Mouse (Mus musculus): Measurements from ENCODE around the gene Pdk2. TPM values are rescaled to one million over a fixed set of nuclear protein-coding genes. Genes with fewer than 3 reads are reported as not detected.
"Not testable (repeated sequence)": the region's sequence is repeated elsewhere in the genome, so short reads cannot be mapped to it uniquely, and the experiment has no call there.

Pdk2 gene
- total and polyA plus RNA-seq, 3 experiments, result 3.9 to 40.3 (median 37.8) TPM

GRCm38 (mm10) chr11:95012487-95012886 is 28.7 kb downstream of the Pdk2 start:
- Histone ChIP-seq H3K4me1 (ENCODE audit: insufficient read depth, low read depth, low read length) (peaks cover 87% of the 10 kb centered on the region), H3K27me3 (ENCODE audit: insufficient read depth, low read length) (no peaks in the 10 kb centered on the region), H3K4me3 (ENCODE audit: low read depth, low read length) (peak overlapping the region; percentile 58; the same call in 1 of the 2 replicates), H3K36me3 (replicated peaks) (peaks cover 58% of the 10 kb centered on the region), H3K9me3 (replicated peaks) (no peaks in the 10 kb centered on the region)
- ATAC-seq (ENCODE audit: extremely low read depth, insufficient number of reproducible peaks, low FRiP score, poor library complexity, severe bottlenecking), result no peak
- no peak for DNase-seq (ENCODE audit: low spot score)
- TF ChIP-seq GATA2 (IDR thresholded peaks at IDR 0.05; ENCODE audit: borderline replicate concordance, low read depth, low read length), result no peak
- no peak for TF ChIP-seq GATA1 (IDR thresholded peaks at IDR 0.05; ENCODE audit: borderline replicate concordance, low read length)
- TF ChIP-seq CTCF (IDR thresholded peaks at IDR 0.05; ENCODE audit: low read depth, low read length), result no peak
- TF ChIP-seq TAL1 (conservative IDR thresholded peaks at IDR 0.05; ENCODE audit: low read depth, low read length), result no peak; the same call in 1 of the 2 replicates
- TF ChIP-seq POLR2AphosphoS5 (IDR thresholded peaks at IDR 0.05; ENCODE audit: insufficient replicate concordance, low read depth, low read length), result no peak

DNA sequence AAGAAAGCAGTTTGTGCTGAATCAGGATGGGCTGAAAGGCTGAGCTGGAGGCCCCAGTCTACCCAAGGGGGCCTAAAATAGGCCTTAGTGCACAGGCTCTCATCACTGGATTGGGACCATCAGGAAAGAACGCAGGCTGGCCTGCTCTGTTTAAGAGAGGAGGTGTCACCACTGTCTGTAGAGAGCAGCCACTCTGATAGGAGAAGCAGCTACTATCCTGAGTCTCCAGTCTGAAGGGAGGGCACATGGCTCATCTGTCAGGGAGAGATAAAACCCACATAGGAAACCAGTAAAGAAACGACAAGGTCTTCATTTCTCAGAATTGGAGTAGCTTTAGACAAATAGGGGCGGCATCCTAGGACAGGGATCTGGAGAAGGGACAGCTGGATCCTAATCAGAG is 29.1 kb downstream of the Pdk2 start:
- TF ChIP-seq CTCF (IDR thresholded peaks at IDR 0.05; ENCODE audit: low read depth, low read length) (no peak), TAL1 (conservative IDR thresholded peaks at IDR 0.05; ENCODE audit: low read depth, low read length) (peak; percentile 95)
- DNase-seq (ENCODE audit: low spot score), result peak; percentile 87
- H3K27me3 ChIP-seq (ENCODE audit: insufficient read depth, low read length), result no peaks in the 10 kb centered on the region
- H3K36me3 ChIP-seq (replicated peaks), result peaks cover 54% of the 10 kb centered on the region
- peak overlapping the region; percentile 83 for H3K4me3 ChIP-seq (ENCODE audit: low read depth, low read length)
- peak; percentile 91 for ATAC-seq (ENCODE audit: extremely low read depth, insufficient number of reproducible peaks, low FRiP score, poor library complexity, severe bottlenecking)
- H3K4me1 ChIP-seq (ENCODE audit: insufficient read depth, low read depth, low read length), result peaks cover 87% of the 10 kb centered on the region
- no peaks in the 10 kb centered on the region for H3K9me3 ChIP-seq (replicated peaks)

GRCm38 (mm10) chr11:95011416-95011815 is 29.7 kb downstream of the Pdk2 start:
- no peaks in the 10 kb centered on the region for H3K27me3 ChIP-seq (ENCODE audit: insufficient read depth, low read length)
- DNase-seq (ENCODE audit: low spot score), result no peak

DNA sequence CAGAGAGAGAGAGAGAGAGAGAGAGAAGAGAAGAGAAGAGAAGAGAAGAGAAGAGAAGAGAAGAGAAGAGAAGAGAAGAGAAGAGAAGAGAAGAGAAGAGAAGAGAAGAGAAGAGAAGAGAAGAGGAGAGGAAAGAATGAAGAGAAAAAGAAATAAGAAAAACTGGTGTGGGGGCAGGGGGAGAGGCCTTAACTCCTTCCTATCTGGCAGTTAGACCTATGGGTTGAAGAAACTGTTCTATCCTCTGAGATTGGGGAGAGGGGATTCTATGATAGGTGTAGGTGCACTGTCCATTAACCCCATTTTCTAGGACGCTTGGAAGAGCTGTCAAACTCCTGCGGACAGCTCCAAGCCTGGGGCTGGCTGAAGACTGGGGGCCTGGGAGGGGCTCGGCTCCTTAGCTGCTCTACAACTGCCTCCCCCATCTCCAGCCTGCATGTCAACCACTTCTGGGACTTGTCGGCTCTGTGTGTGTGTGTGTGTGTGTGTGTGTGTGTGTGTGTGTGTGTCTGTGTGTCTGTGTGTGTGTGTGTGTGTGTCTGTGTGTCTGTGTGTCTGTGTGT is 30.2 kb downstream of the Pdk2 start:
- H3K9me3 ChIP-seq (replicated peaks); DNase-seq (ENCODE audit: low spot score); H3K27me3 ChIP-seq (ENCODE audit: insufficient read depth, low read length); ATAC-seq (ENCODE audit: extremely low read depth, insufficient number of reproducible peaks, low FRiP score, poor library complexity, severe bottlenecking): not testable (repeated sequence)
- H3K4me3 ChIP-seq (ENCODE audit: low read depth, low read length), result peak overlapping the region; percentile 83
- H3K4me1 ChIP-seq (ENCODE audit: insufficient read depth, low read depth, low read length), result peaks cover 87% of the 10 kb centered on the region
- H3K36me3 ChIP-seq (replicated peaks), result peaks cover 46% of the 10 kb centered on the region

More at GRCm38 (mm10) chr11:95011416-95011815, 29.7 kb downstream of the Pdk2 start:
- Histone ChIP-seq H3K4me3 (ENCODE audit: low read depth, low read length) (peak overlapping the region; percentile 83), H3K9me3 (replicated peaks) (no peaks in the 10 kb centered on the region), H3K36me3 (replicated peaks) (peaks cover 47% of the 10 kb centered on the region), H3K4me1 (ENCODE audit: insufficient read depth, low read depth, low read length) (peaks cover 87% of the 10 kb centered on the region)
- TF ChIP-seq TAL1 (conservative IDR thresholded peaks at IDR 0.05; ENCODE audit: low read depth, low read length) (no peak), GATA1 (IDR thresholded peaks at IDR 0.05; ENCODE audit: borderline replicate concordance, low read length) (no peak), CTCF (IDR thresholded peaks at IDR 0.05; ENCODE audit: low read depth, low read length) (no peak), GATA2 (IDR thresholded peaks at IDR 0.05; ENCODE audit: borderline replicate concordance, low read depth, low read length) (no peak), POLR2AphosphoS5 (IDR thresholded peaks at IDR 0.05; ENCODE audit: insufficient replicate concordance, low read depth, low read length) (no peak)
- ATAC-seq (ENCODE audit: extremely low read depth, insufficient number of reproducible peaks, low FRiP score, poor library complexity, severe bottlenecking), result no peak

DNA sequence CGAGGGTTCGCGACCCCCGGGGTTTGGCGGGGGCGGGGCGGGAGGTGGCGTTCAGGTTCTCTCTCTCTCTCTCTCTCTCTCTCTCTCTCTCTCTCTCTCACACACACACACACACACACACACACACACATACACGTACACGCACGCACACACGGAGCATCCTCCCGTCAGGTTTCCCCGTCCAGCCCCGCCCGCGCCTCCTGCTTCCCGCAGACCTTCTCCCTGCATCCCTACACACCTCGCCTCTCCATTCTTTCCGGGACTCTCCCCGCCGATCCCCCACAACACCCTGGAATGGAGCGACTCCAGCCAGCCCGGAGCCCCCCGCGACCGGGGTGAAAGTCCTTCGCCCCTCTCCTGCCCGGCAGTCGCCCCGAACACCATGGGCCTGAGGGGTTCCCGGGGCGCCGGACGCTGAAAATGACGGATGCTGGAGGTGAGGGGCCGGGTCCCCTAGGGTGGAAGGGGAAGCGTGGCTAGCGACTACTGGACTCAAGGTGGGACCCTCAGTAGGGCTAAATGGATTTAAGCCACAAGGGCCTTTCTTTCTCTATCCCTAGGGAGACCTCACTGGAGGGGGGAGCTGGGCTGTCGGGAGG is 30.9 kb downstream of the Pdk2 start:
- peaks cover 46% of the 10 kb centered on the region for H3K36me3 ChIP-seq (replicated peaks)
- no peaks in the 10 kb centered on the region for H3K27me3 ChIP-seq (ENCODE audit: insufficient read depth, low read length)
- H3K4me3 ChIP-seq (ENCODE audit: low read depth, low read length), result peak overlapping the region; percentile 83
- TF ChIP-seq GATA1 (IDR thresholded peaks at IDR 0.05; ENCODE audit: borderline replicate concordance, low read length), result no peak
- TF ChIP-seq CTCF (IDR thresholded peaks at IDR 0.05; ENCODE audit: low read depth, low read length), result no peak
- no peak for TF ChIP-seq POLR2AphosphoS5 (IDR thresholded peaks at IDR 0.05; ENCODE audit: insufficient replicate concordance, low read depth, low read length)
- no peak for TF ChIP-seq TAL1 (conservative IDR thresholded peaks at IDR 0.05; ENCODE audit: low read depth, low read length)
- TF ChIP-seq GATA2 (IDR thresholded peaks at IDR 0.05; ENCODE audit: borderline replicate concordance, low read depth, low read length), result no peak
- ATAC-seq (ENCODE audit: extremely low read depth, insufficient number of reproducible peaks, low FRiP score, poor library complexity, severe bottlenecking) (no peak), DNase-seq (ENCODE audit: low spot score) (no peak)
- H3K4me1 ChIP-seq (ENCODE audit: insufficient read depth, low read depth, low read length), result peaks cover 87% of the 10 kb centered on the region
- no peaks in the 10 kb centered on the region for H3K9me3 ChIP-seq (replicated peaks)

GRCm38 (mm10) chr11:95009629-95010014 is 31.5 kb downstream of the Pdk2 start, which contains the start of gene Samd14:
Gene Samd14 (plus strand): TSS chr11:95009879.
- TF ChIP-seq TAL1 (conservative IDR thresholded peaks at IDR 0.05; ENCODE audit: low read depth, low read length) (no peak), CTCF (IDR thresholded peaks at IDR 0.05; ENCODE audit: low read depth, low read length) (no peak), GATA1 (IDR thresholded peaks at IDR 0.05; ENCODE audit: borderline replicate concordance, low read length) (no peak), GATA2 (IDR thresholded peaks at IDR 0.05; ENCODE audit: borderline replicate concordance, low read depth, low read length) (no peak), POLR2AphosphoS5 (IDR thresholded peaks at IDR 0.05; ENCODE audit: insufficient replicate concordance, low read depth, low read length) (no peak)
- H3K4me1 ChIP-seq (ENCODE audit: insufficient read depth, low read depth, low read length), result peaks cover 87% of the 10 kb centered on the region
- DNase-seq (ENCODE audit: low spot score) (peak; percentile 73), ATAC-seq (ENCODE audit: extremely low read depth, insufficient number of reproducible peaks, low FRiP score, poor library complexity, severe bottlenecking) (no peak)
- peak within 1 kb of the TSS; percentile 83 for H3K4me3 ChIP-seq (ENCODE audit: low read depth, low read length)
- H3K27me3 ChIP-seq (ENCODE audit: insufficient read depth, low read length), result no peaks in the 10 kb centered on the region
- H3K9me3 ChIP-seq (replicated peaks), result no peaks in the 10 kb centered on the region
- peaks cover 46% of the 10 kb centered on the region for H3K36me3 ChIP-seq (replicated peaks)
